Mouse (Mus musculus): Measurements from ENCODE around the gene Ehd4. TPM values are rescaled to one million over a fixed set of nuclear protein-coding genes. Genes with fewer than 3 reads are reported as not detected.

Ehd4 gene
- total and polyA plus RNA-seq, 2 experiments from 2014 or later = 250 to 547 TPM

GRCm38 (mm10) chr2:120093671-120094430 lies 60.6 kb downstream of the Ehd4 start:
- TF ChIP-seq CTCF (IDR thresholded peaks at IDR 0.05; ENCODE audit: low read depth) (peak; percentile 76), EP300 (IDR thresholded peaks at IDR 0.05; ENCODE audit: low read depth) (no peak)
- H3K27me3 ChIP-seq (ENCODE audit: control insufficient read depth, insufficient read depth, low read length) = no peaks in the 10 kb centered on the region
- peak overlapping the region; percentile 48 for H3K9ac ChIP-seq (replicated peaks; ENCODE audit: low read depth, low read length)
- ATAC-seq (ENCODE audit: insufficient read depth, low read depth) (peak; percentile 54), DNase-seq (ENCODE audit: low spot score) (peak; percentile 87)
- WGBS = 15% methylated on average over 5 of the region's 5 CpGs
- H3K4me1 ChIP-seq (ENCODE audit: control insufficient read depth, insufficient read depth) = peaks cover 23% of the 10 kb centered on the region
- H3K9me3 ChIP-seq (replicated peaks; ENCODE audit: control insufficient read depth, low read length) = no peaks in the 10 kb centered on the region
- no peak overlapping the region for H3K4me2 ChIP-seq (ENCODE audit: low read depth, low read length)
- H3K36me3 ChIP-seq (replicated peaks; ENCODE audit: control insufficient read depth, insufficient read depth, low read length) = peaks cover 65% of the 10 kb centered on the region
- no peak overlapping the region for H3K4me3 ChIP-seq (ENCODE audit: low read depth, low read length)
- peak overlapping the region; percentile 81 for H3K27ac ChIP-seq (ENCODE audit: low read depth)

GRCm38 (mm10) chr2:120090979-120091378 lies 63.4 kb downstream of the Ehd4 start:
- Histone ChIP-seq H3K27me3 (ENCODE audit: control insufficient read depth, insufficient read depth, low read length) (no peaks in the 10 kb centered on the region), H3K4me1 (ENCODE audit: control insufficient read depth, insufficient read depth) (peaks cover 13% of the 10 kb centered on the region), H3K4me3 (ENCODE audit: low read depth, low read length) (no peak overlapping the region), H3K4me2 (ENCODE audit: low read depth, low read length) (no peak overlapping the region), H3K9ac (replicated peaks; ENCODE audit: low read depth, low read length) (0 out of 2 replicates have a peak overlapping the region, but pooled peaks have one; percentile 11), H3K36me3 (replicated peaks; ENCODE audit: control insufficient read depth, insufficient read depth, low read length) (peaks cover 62% of the 10 kb centered on the region), H3K9me3 (replicated peaks; ENCODE audit: control insufficient read depth, low read length) (no peaks in the 10 kb centered on the region), H3K27ac (ENCODE audit: low read depth) (peak overlapping the region; percentile 47; the same call in 1 of the 2 replicates)
- WGBS = 60% methylated on average over 17 of the region's 17 CpGs
- ATAC-seq (ENCODE audit: insufficient read depth, low read depth) (no peak), DNase-seq (ENCODE audit: low spot score) (no peak)
- TF ChIP-seq EP300 (IDR thresholded peaks at IDR 0.05; ENCODE audit: low read depth) (no peak), CTCF (IDR thresholded peaks at IDR 0.05; ENCODE audit: low read depth) (no peak)

- Histone ChIP-seq H3K27ac (ENCODE audit: low read depth) (no peak overlapping the region), H3K27me3 (ENCODE audit: control insufficient read depth, insufficient read depth, low read length) (no peaks in the 10 kb centered on the region), H3K4me3 (ENCODE audit: low read depth, low read length) (no peak overlapping the region), H3K9ac (replicated peaks; ENCODE audit: low read depth, low read length) (no peak overlapping the region), H3K4me1 (ENCODE audit: control insufficient read depth, insufficient read depth) (peaks cover 6% of the 10 kb centered on the region; the same call in 1 of the 2 replicates), H3K9me3 (replicated peaks; ENCODE audit: control insufficient read depth, low read length) (no peaks in the 10 kb centered on the region), H3K4me2 (ENCODE audit: low read depth, low read length) (no peak overlapping the region), H3K36me3 (replicated peaks; ENCODE audit: control insufficient read depth, insufficient read depth, low read length) (peaks cover 46% of the 10 kb centered on the region)
- TF ChIP-seq EP300 (IDR thresholded peaks at IDR 0.05; ENCODE audit: low read depth) = no peak
- no peak for ATAC-seq (ENCODE audit: insufficient read depth, low read depth)
- no peak for DNase-seq (ENCODE audit: low spot score)
- 93% methylated on average over 2 of the region's 2 CpGs for WGBS
Observed at GRCm38 (mm10) chr2:120087897-120088296, 66.5 kb downstream of the Ehd4 start.

GRCm38 (mm10) chr2:120087391-120087790 lies 67.0 kb downstream of the Ehd4 start:
- DNase-seq (ENCODE audit: low spot score) = no peak
- no peak overlapping the region for H3K9ac ChIP-seq (replicated peaks; ENCODE audit: low read depth, low read length)
- no peak overlapping the region for H3K27ac ChIP-seq (ENCODE audit: low read depth)
- peaks cover 40% of the 10 kb centered on the region for H3K36me3 ChIP-seq (replicated peaks; ENCODE audit: control insufficient read depth, insufficient read depth, low read length)
- no peak overlapping the region for H3K4me3 ChIP-seq (ENCODE audit: low read depth, low read length)
- no peaks in the 10 kb centered on the region for H3K9me3 ChIP-seq (replicated peaks; ENCODE audit: control insufficient read depth, low read length)
- peaks cover 6% of the 10 kb centered on the region; the same call in 1 of the 2 replicates for H3K4me1 ChIP-seq (ENCODE audit: control insufficient read depth, insufficient read depth)
- TF ChIP-seq CTCF (IDR thresholded peaks at IDR 0.05; ENCODE audit: low read depth) = no peak
- TF ChIP-seq EP300 (IDR thresholded peaks at IDR 0.05; ENCODE audit: low read depth) = no peak
- WGBS = 80% methylated on average over 3 of the region's 3 CpGs
- H3K27me3 ChIP-seq (ENCODE audit: control insufficient read depth, insufficient read depth, low read length) = no peaks in the 10 kb centered on the region
- H3K4me2 ChIP-seq (ENCODE audit: low read depth, low read length) = no peak overlapping the region
- ATAC-seq (ENCODE audit: insufficient read depth, low read depth) = no peak

GRCm38 (mm10) chr2:120086038-120086437 lies 68.4 kb downstream of the Ehd4 start:
- 83% methylated on average over 3 of the region's 3 CpGs for WGBS
- Histone ChIP-seq H3K27ac (ENCODE audit: low read depth) (no peak overlapping the region), H3K27me3 (ENCODE audit: control insufficient read depth, insufficient read depth, low read length) (no peaks in the 10 kb centered on the region), H3K9ac (replicated peaks; ENCODE audit: low read depth, low read length) (no peak overlapping the region), H3K36me3 (replicated peaks; ENCODE audit: control insufficient read depth, insufficient read depth, low read length) (peaks cover 28% of the 10 kb centered on the region), H3K4me2 (ENCODE audit: low read depth, low read length) (no peak overlapping the region), H3K4me1 (ENCODE audit: control insufficient read depth, insufficient read depth) (0 out of 2 replicates have a peak, but pooled peaks cover 2% of the 10 kb centered on the region), H3K4me3 (ENCODE audit: low read depth, low read length) (no peak overlapping the region), H3K9me3 (replicated peaks; ENCODE audit: control insufficient read depth, low read length) (no peaks in the 10 kb centered on the region)
- ATAC-seq (ENCODE audit: insufficient read depth, low read depth) (no peak), DNase-seq (ENCODE audit: low spot score) (no peak)
- TF ChIP-seq EP300 (IDR thresholded peaks at IDR 0.05; ENCODE audit: low read depth) (no peak), CTCF (IDR thresholded peaks at IDR 0.05; ENCODE audit: low read depth) (no peak)

Data from heart, postnatal 0 days (tissue).